Mouse (Mus musculus) spleen, embryonic (tissue): ENCODE results near the gene Bicd1.
"Not testable (repeated sequence)": the region's sequence is repeated elsewhere in the genome, so short reads cannot be mapped to it uniquely, and the experiment has no call there.

Experiments used
- CTCF ChIA-PET: fragments of 350-600 bp; sonication (Branson Sonifier 250); formaldehyde crosslinking; loops from one replicate; lab custom pipeline; 2022; lab: Charles Lee

The Bicd1 gene

GRCm38 (mm10) chr6:149408833-149409332 lies at the start of gene Bicd1:
Gene Bicd1, plus strand, starts transcription at chr6:149408886.
- CTCF ChIA-PET: no interaction called here

GRCm38 (mm10) chr6:149362533-149362932 lies 46.2 kb upstream of the Bicd1 start:
- CTCF ChIA-PET: not testable (repeated sequence)

GRCm38 (mm10) chr6:149365975-149366374 lies 42.7 kb upstream of the Bicd1 start:
- CTCF ChIA-PET: not testable (repeated sequence)

DNA sequence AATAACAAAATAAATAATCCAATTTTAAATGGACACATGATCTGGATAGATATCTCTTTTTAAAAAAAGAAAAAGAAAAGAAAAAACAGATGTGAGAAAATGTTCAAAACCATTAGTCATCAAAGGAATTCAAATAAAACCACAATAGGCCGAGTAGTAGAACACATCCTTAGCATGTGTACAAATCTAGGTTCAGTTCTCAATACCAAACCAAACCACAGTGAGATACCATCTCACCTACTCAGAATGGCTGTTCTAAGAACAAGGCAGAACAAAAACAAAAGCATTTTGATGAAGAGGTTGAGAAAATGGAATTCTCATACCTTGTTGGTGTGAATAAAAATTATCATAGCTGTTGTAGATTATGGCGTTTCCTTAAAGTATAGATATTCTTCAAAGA lies 42.3 kb upstream of the Bicd1 start:
- CTCF ChIA-PET: no interaction called here

GRCm38 (mm10) chr6:149374986-149375457 lies 33.7 kb upstream of the Bicd1 start:
- CTCF ChIA-PET: interaction anchor here (1.1 kb wide), 1 partner anchor 182 kb away, joined by 3 read pairs; no protein-coding TSS in a partner anchor

DNA sequence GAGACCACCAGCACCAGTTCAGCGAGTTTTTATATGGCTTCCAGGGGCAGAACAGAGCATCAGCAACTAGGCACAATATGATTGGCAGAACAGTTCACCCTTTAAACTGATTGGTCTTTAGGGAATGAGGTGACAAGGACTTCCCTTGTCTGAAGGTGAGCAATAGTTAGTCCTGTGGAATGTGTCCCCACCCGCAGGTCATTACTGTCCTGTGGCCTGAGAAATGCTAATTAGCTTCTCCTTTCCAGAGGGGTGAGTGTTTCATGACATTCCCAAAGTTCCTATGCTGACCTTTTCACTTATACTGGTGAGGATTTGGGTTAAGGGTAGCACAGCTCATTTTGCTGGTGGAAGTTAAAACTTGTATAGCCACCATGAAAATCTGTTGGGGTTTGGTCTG lies 25.2 kb upstream of the Bicd1 start:
- CTCF ChIA-PET: interaction anchor here (0.6 to 0.8 kb wide), 2 partner anchors 9 to 263 kb away, joined by 3 to 7 read pairs; no protein-coding TSS in a partner anchor

GRCm38 (mm10) chr6:149386389-149386788 lies 22.3 kb upstream of the Bicd1 start:
- CTCF ChIA-PET: interaction anchor here (0.6 kb wide), 1 partner anchor 347 kb away, joined by 3 read pairs; no protein-coding TSS in a partner anchor

GRCm38 (mm10) chr6:149389626-149390025 lies 19.1 kb upstream of the Bicd1 start:
- CTCF ChIA-PET: not testable (repeated sequence)

DNA sequence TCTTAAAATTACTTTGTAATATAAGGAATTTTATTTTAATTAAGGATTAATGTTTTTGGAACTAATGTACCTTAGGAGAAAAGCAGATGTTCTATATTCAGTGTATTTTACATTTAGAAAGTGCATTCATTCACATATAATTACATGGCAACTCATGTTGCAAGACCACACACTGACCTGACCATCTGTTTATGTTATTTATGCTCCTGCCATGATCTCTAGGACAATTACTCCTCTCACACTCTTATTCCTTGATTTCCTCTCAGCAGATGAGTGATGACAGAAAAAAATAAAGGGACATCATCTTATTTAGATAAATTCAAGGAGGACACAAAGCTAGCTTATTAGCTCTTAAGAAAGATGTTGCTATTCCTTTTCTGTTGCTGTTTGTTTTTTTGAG lies 9.3 kb upstream of the Bicd1 start:
- CTCF ChIA-PET: no interaction called here

- CTCF ChIA-PET: no interaction called here
These were observed 655 bp downstream of the Bicd1 start for GRCm38 (mm10) chr6:149409341-149409740.

- CTCF ChIA-PET: no interaction called here
These were observed 1.2 kb downstream of the Bicd1 start for GRCm38 (mm10) chr6:149409845-149410244.

DNA sequence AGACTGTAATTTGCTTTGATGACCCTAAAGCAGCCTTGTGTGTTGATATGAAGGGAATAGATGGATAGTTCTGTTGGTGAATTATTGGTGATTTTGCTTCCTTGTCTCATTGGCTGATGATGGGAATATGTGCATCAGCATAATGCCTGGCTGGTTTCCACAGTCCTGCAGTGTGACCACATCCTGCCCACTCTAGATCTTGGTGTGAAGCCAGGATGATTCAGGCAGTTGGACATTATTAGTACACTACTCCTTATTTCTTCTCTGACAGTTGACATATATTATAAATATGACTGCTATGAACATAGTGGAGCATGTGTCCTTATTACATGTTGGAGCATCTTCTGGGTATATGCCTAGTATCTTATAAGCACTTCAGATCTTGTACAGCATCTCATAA lies 4.6 kb downstream of the Bicd1 start:
- CTCF ChIA-PET: no interaction called here

- CTCF ChIA-PET: no interaction called here
These were observed 16.1 kb downstream of the Bicd1 start for GRCm38 (mm10) chr6:149424748-149425147.

GRCm38 (mm10) chr6:149439140-149439539 lies 30.5 kb downstream of the Bicd1 start:
- CTCF ChIA-PET: interaction anchor here (0.6 kb wide), 1 partner anchor 31 kb away, joined by 4 read pairs; no protein-coding TSS in a partner anchor

GRCm38 (mm10) chr6:149442884-149443283 lies 34.2 kb downstream of the Bicd1 start:
- CTCF ChIA-PET: no interaction called here

- CTCF ChIA-PET: no interaction called here
These were observed 37.2 kb downstream of the Bicd1 start for GRCm38 (mm10) chr6:149445854-149446253.

- CTCF ChIA-PET: no interaction called here
These were observed 48.6 kb downstream of the Bicd1 start for GRCm38 (mm10) chr6:149457324-149457723.

DNA sequence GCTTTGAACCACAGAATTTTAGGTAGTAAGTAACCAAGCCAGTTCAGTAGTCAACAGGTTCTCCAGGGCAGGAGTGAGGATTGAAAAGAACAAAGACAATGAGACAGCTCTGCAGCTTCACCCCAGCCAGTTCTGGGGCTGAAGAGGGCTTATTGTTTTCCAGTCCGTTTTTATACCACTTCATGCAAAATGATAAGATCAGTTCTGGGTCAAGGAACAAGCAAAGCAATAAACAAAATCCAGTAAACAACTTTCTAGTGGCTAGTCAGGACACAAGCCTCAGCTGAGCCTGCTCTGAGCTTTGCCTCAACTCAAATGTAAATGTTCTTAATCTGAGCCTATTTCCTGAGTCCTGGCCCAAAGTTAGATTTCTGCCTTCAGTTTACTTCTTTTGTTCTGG lies 52.3 kb downstream of the Bicd1 start:
- CTCF ChIA-PET: no interaction called here

- CTCF ChIA-PET: no interaction called here
These were observed 62.8 kb downstream of the Bicd1 start for GRCm38 (mm10) chr6:149471477-149471876.

DNA sequence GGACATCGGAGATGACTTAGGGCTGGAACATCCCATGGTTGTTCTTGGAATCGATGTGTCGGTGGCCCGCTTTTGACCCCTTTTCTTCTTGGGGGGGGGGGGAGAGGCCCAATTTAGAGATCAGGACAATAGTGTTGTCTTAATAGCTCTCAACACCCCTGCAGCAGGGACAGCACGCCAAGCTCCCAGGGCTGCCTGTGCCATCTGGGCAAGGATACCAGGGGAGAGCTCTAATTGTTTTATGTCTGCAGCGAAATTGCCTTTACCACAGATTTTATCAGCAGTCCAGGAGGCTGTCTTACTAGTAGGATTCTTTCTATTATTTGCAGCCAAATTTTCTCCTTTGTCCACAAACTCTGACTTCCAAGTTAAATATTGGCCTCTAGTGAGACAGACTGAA lies 63.8 kb downstream of the Bicd1 start:
- CTCF ChIA-PET: not testable (repeated sequence)

DNA sequence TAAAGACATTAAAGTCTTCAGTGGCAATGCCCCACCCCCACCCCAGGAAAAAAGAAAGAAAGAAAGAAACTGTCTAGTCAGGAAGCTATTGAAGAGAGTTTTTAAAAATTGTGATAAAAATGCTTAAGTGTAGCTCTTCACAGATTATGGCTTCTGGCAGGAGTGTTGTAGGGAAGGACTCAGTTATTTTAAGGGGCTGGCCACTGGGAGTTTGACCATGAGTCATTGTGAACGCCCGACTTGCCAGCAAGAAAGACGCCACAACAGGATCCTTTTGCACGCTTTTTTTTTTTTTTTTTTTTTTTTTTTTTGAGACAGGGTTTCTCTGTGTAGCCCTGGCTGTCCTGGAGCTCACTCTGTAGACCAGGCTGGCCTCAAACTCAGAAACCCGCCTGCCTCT lies 73.2 kb downstream of the Bicd1 start:
- CTCF ChIA-PET: not testable (repeated sequence)

DNA sequence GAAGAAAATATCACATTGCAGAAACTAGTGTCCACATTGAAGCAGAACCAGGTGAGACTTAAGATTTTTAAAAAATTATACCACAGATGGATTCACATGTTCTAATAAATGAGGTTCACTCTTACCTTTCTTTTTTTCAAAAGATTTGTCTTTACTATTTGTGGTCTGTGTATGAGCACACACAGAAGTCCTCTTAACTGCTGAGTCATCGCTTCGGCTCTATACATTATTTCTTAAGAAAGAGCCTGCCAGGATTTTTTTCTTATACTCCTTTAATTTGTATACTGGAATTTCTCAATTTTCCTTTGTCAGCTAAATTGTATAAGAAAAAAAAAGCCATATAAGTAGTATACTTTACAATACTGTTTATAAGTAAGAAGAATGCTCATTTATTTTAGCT lies 86.0 kb downstream of the Bicd1 start:
- CTCF ChIA-PET: no interaction called here

GRCm38 (mm10) chr6:149495925-149496324 lies 87.2 kb downstream of the Bicd1 start:
- CTCF ChIA-PET: no interaction called here
